Mouse (Mus musculus) lung, embryonic 16.5 days (tissue): ENCODE results near the gene Olfr640. TPM values are rescaled to one million over a fixed set of nuclear protein-coding genes. Genes with fewer than 3 reads are reported as not detected.

ENCODE experiments used
- ATAC-seq: fragments of 200-750 bp; cut with Nextera tagmentation; 2 replicates; pipeline ENCODE4 v1.8.0; 2017; ENCODE audit warnings: low read depth, mild to moderate bottlenecking, moderate library complexity
- H3K27ac ChIP-seq: fragments of 300-500 bp; sonication (generic); 2 replicates; pipeline ENCODE4 v1.5.1; 2014; ENCODE audit warnings: mild to moderate bottlenecking, control low read depth, low read length
- H3K27me3 ChIP-seq: fragments of 300-500 bp; sonication (generic); 2 replicates; pipeline ENCODE4 v1.6.1; 2014; ENCODE audit warnings: low read depth, low read length, mixed read lengths; ENCODE audit not compliant: control insufficient read depth, insufficient read depth
- H3K36me3 ChIP-seq: fragments of 300-500 bp; sonication (generic); 2 replicates; pipeline ENCODE4 v1.6.1; 2014; ENCODE audit warnings: low read length; ENCODE audit not compliant: control insufficient read depth, insufficient read depth
- H3K4me1 ChIP-seq: fragments of 300-500 bp; sonication (generic); replicated peaks from 2 replicates; pipeline ENCODE4 v1.6.1; 2014; ENCODE audit warnings: low read length, mixed read lengths; ENCODE audit not compliant: control insufficient read depth, insufficient read depth
- H3K4me2 ChIP-seq: fragments of 300-500 bp; sonication (generic); 2 replicates; pipeline ENCODE4 v1.6.1; 2014; ENCODE audit warnings: low read depth, low read length, control low read depth
- H3K4me3 ChIP-seq: fragments of 300-500 bp; sonication (generic); 2 replicates; pipeline ENCODE4 v1.5.1; 2014; ENCODE audit warnings: mild to moderate bottlenecking, low read length, control low read depth
- H3K9ac ChIP-seq: fragments of 300-500 bp; sonication (generic); 2 replicates; pipeline ENCODE4 v1.6.1; 2014; ENCODE audit warnings: low read length, control low read depth
- H3K9me3 ChIP-seq: fragments of 300-500 bp; sonication (generic); 2 replicates; pipeline ENCODE4 v1.6.1; 2016; ENCODE audit warnings: low read length; ENCODE audit not compliant: control insufficient read depth
- WGBS: fragments of 180-500 bp; shearing (Covaris S2); extraction: QIAGEN DNeasy Blood & Tissue Kit; methylation state at CpG from one replicate; pipeline ENCODE4 v1.1.7; 2014; 5-methylcytosine and 5-hydroxymethylcytosine counted together
- polyA plus RNA-seq: library from polyadenylated mRNA; unstranded; fragments of >200 nt; fragmentation: Nextera tagmentation; extraction: Ambion mirVana; gene quantifications from 2 replicates; pipeline ENCODE4 v1.2.1, GENCODE M21; 2015

The Olfr640 gene
- not detected in 2 replicates for polyA plus RNA-seq

DNA sequence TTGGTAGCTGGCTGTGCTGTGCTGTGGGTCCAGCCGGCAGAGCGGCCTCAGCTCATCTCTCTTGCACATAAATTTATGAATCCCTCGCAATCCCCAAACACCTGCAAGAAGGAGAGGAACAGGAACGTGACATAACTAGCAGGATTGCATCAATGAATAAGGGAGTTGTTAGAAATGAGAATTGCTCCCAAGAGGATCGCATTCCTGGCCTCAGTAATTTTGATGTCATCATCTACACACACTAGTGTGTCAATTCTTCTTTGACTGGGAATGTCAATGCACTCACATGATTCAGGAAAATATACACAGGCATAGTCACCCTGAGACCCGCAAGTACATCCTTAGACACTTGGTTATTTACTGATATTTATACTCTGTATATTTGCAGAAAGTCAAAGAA is at the start of gene Olfr640:
TSS of gene Olfr640 (minus strand) at position 101 of the 400 bp plus-strand sequence.
- Histone ChIP-seq H3K27ac (no peak within 1 kb of the TSS), H3K4me3 (no peak within 1 kb of the TSS), H3K4me1 (no peaks in the 10 kb centered on the region), H3K36me3 (no peaks in the 10 kb centered on the region), H3K27me3 (no peaks in the 10 kb centered on the region), H3K9ac (no peak within 1 kb of the TSS), H3K9me3 (no peaks in the 10 kb centered on the region), H3K4me2 (no peak within 1 kb of the TSS)
- no peak for ATAC-seq
- 77% methylated on average over 6 of the region's 6 CpGs for WGBS

GRCm38 (mm10) chr7:104071769-104072168 is 46.4 kb upstream of the Olfr640 start, which contains the start of gene Olfr644:
Gene Olfr644 (minus strand): TSS chr7:104071869.
- H3K9me3 ChIP-seq: no peaks in the 10 kb centered on the region
- no peak within 1 kb of the TSS for H3K4me2 ChIP-seq
- no peak within 1 kb of the TSS for H3K4me3 ChIP-seq
- 57% methylated on average over 2 of the region's 2 CpGs for WGBS
- no peak within 1 kb of the TSS for H3K9ac ChIP-seq
- no peak within 1 kb of the TSS for H3K27ac ChIP-seq
- no peaks in the 10 kb centered on the region for H3K27me3 ChIP-seq
- H3K36me3 ChIP-seq: no peaks in the 10 kb centered on the region
- no peaks in the 10 kb centered on the region for H3K4me1 ChIP-seq
- ATAC-seq: no peak

DNA sequence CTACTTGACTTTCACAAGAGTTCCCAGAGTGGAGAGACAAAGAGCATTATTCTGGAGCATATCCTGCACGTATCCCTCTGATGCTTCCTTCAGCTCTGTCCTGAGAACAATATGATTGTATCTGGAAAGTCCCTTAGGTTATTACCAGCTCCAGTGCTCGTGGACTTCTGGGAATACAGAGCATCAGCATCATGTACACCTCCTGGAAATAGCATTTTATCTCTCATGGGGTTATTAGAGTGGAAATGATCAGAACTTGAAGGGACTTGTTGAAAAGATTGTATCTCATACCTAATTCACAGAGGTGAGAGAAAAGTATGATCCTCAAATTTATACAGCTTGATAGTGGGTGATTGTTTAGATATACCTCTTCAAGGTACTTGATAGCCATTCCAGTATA is 36.0 kb upstream of the Olfr640 start, which contains the start of gene 4930516K23Rik:
TSS of gene 4930516K23Rik (minus strand) at position 101 of the 400 bp plus-strand sequence.
- Histone ChIP-seq H3K4me3 (no peak within 1 kb of the TSS), H3K9me3 (no peaks in the 10 kb centered on the region), H3K4me1 (no peaks in the 10 kb centered on the region), H3K4me2 (no peak within 1 kb of the TSS), H3K27me3 (no peaks in the 10 kb centered on the region), H3K27ac (no peak within 1 kb of the TSS), H3K36me3 (no peaks in the 10 kb centered on the region), H3K9ac (no peak within 1 kb of the TSS)
- ATAC-seq: no peak
- WGBS: 39% methylated on average over 2 of the region's 2 CpGs

GRCm38 (mm10) chr7:104059215-104059614 is 33.8 kb upstream of the Olfr640 start:
- no peak overlapping the region for H3K27ac ChIP-seq
- no peaks in the 10 kb centered on the region for H3K27me3 ChIP-seq
- no peak overlapping the region for H3K4me2 ChIP-seq
- H3K4me1 ChIP-seq: no peaks in the 10 kb centered on the region
- H3K9me3 ChIP-seq: no peaks in the 10 kb centered on the region
- H3K9ac ChIP-seq: no peak overlapping the region
- WGBS: 76% methylated on average over 1 of the region's 1 CpGs
- ATAC-seq: no peak
- H3K4me3 ChIP-seq: no peak overlapping the region
- H3K36me3 ChIP-seq: no peaks in the 10 kb centered on the region

DNA sequence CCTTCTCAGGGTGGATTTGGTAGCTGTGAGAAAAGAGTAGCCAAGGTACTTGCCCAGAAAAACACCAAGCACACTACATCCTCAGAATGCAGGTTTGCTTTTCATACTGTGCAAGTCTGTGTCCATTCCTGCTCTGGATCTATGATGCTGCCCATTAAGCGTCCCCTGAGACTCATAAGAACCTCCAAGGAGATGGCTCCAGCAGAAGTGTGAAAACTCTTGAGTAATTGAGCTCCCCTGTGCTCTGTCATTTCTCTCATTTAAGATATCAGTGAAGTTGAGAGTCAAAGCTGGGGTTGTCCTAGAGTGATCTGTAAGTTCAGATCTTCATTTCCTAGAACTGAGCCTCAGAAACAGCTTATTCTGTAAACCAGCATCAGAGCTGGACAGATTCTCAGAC is 27.2 kb upstream of the Olfr640 start, which contains the start of gene Olfr642:
TSS of gene Olfr642 (minus strand) at position 101 of the 400 bp plus-strand sequence.
- 63% methylated on average over 1 of the region's 1 CpGs for WGBS
- Histone ChIP-seq H3K4me2 (no peak within 1 kb of the TSS), H3K4me1 (no peaks in the 10 kb centered on the region), H3K4me3 (no peak within 1 kb of the TSS), H3K27me3 (no peaks in the 10 kb centered on the region), H3K27ac (no peak within 1 kb of the TSS), H3K36me3 (no peaks in the 10 kb centered on the region), H3K9ac (no peak within 1 kb of the TSS), H3K9me3 (no peaks in the 10 kb centered on the region)
- no peak for ATAC-seq

DNA sequence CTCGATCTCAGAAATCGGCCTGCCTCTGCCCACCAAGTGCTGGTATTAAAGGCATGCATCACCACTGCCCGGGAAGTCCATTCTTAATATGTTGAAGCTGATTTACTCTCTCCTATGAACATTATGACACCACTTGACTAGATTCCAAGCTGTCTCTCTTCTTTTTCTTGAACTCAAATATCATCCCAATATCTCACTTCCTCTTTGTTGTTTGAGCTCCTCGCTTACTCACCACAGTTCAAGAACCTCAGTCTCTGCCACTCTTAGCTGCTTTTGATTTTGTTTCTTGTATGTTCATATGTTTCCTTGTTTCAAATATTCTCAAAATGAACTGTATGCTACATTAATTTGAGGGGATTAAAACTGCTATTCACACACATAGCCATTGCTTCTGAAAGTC is 25.4 kb upstream of the Olfr640 start:
- 83% methylated on average over 4 of the region's 4 CpGs for WGBS
- Histone ChIP-seq H3K9ac (no peak overlapping the region), H3K27ac (no peak overlapping the region), H3K27me3 (no peaks in the 10 kb centered on the region), H3K4me2 (no peak overlapping the region), H3K9me3 (no peaks in the 10 kb centered on the region), H3K4me1 (no peaks in the 10 kb centered on the region), H3K4me3 (no peak overlapping the region), H3K36me3 (no peaks in the 10 kb centered on the region)
- no peak for ATAC-seq

DNA sequence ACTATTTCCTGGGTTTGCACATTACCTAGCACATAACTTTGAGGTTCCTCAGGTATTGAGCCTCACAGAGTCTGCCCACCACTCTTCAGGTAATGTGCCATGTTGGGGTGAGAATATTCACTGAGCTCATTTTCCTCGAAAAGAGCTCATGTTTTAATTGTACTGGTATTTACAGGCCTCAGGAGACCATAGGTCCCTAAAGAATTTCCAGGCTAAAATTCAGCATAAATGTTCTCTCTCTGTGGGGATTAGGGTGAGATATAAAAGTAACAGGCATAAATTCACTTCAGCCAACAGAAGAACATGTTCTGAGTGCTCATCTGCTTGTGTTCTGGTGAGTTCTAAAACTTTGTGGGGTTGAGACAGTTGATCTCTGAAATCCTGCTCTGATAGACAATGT is 9.8 kb upstream of the Olfr640 start, which contains the start of gene Olfr641:
TSS of gene Olfr641 (plus strand) at position 301 of the 400 bp plus-strand sequence.
- H3K27ac ChIP-seq: no peak within 1 kb of the TSS
- H3K4me2 ChIP-seq: no peak within 1 kb of the TSS
- no peak within 1 kb of the TSS for H3K9ac ChIP-seq
- ATAC-seq: no peak
- H3K9me3 ChIP-seq: no peaks in the 10 kb centered on the region
- 65% methylated on average over 1 of the region's 1 CpGs for WGBS
- no peaks in the 10 kb centered on the region for H3K36me3 ChIP-seq
- no peaks in the 10 kb centered on the region for H3K4me1 ChIP-seq
- H3K27me3 ChIP-seq: no peaks in the 10 kb centered on the region
- no peak within 1 kb of the TSS for H3K4me3 ChIP-seq

DNA sequence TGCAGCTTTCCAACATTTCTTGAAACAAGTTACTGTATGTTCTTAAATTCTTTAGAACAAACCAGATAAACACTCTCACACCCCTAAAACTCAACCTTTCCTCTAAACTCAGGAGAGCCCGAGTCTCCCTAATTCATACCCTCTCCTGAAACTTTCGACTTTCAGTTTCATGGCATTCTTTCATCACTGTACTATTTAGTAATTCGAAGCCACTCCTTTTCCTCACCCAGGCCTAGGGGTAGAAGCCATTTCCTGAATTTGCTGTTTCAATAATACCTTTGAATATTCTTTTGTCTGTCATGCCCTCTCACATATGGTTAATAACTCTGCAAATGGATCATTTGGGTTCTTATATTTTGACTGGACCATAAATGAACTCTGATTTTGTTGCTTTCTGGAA is 1.6 kb upstream of the Olfr640 start:
- H3K4me1 ChIP-seq: no peaks in the 10 kb centered on the region
- H3K9ac ChIP-seq: no peak overlapping the region
- ATAC-seq: no peak
- H3K27ac ChIP-seq: no peak overlapping the region
- H3K4me3 ChIP-seq: no peak overlapping the region
- H3K4me2 ChIP-seq: no peak overlapping the region
- H3K36me3 ChIP-seq: no peaks in the 10 kb centered on the region
- 70% methylated on average over 3 of the region's 3 CpGs for WGBS
- no peaks in the 10 kb centered on the region for H3K9me3 ChIP-seq
- H3K27me3 ChIP-seq: no peaks in the 10 kb centered on the region

- no peaks in the 10 kb centered on the region for H3K9me3 ChIP-seq
- no peak overlapping the region for H3K4me2 ChIP-seq
- H3K4me3 ChIP-seq: no peak overlapping the region
- no peaks in the 10 kb centered on the region for H3K27me3 ChIP-seq
- no peaks in the 10 kb centered on the region for H3K4me1 ChIP-seq
- no peak overlapping the region for H3K27ac ChIP-seq
- H3K36me3 ChIP-seq: no peaks in the 10 kb centered on the region
- 87% methylated on average over 6 of the region's 6 CpGs for WGBS
- H3K9ac ChIP-seq: no peak overlapping the region
- no peak for ATAC-seq
Measured at GRCm38 (mm10) chr7:104021651-104022050, 3.7 kb downstream of the Olfr640 start.

DNA sequence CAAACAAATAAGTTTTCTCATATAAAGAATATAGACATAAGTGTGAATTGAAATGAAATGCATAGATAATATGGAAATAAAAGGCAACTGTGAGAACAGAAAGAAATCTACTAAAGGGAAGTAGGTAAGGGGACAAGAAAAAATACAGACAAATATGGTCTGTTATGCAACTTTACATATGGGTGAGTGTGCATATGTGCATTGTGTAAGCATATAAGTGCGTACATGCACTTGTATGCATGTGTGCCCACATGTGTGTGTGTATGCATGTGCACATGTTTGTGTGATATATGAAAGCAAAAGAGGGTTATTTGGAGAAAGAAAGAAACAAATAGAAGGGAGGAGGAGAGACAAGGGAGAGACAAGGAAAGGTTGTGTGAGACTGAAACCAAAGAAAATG is 6.4 kb downstream of the Olfr640 start:
- H3K4me1 ChIP-seq: no peaks in the 10 kb centered on the region
- no peak overlapping the region for H3K4me2 ChIP-seq
- H3K9ac ChIP-seq: no peak overlapping the region
- no peaks in the 10 kb centered on the region for H3K27me3 ChIP-seq
- no peaks in the 10 kb centered on the region for H3K36me3 ChIP-seq
- no peaks in the 10 kb centered on the region for H3K9me3 ChIP-seq
- H3K27ac ChIP-seq: no peak overlapping the region
- H3K4me3 ChIP-seq: no peak overlapping the region
- no peak for ATAC-seq
- WGBS: 74% methylated on average over 1 of the region's 1 CpGs
